Mouse (Mus musculus) spleen, adult 2 months (tissue): ENCODE results near the gene Lilr4b.

Experiments used
- CTCF ChIP-seq: fragments of 200-500 bp; IDR thresholded peaks from 2 replicates; pipeline ENCODE4 v1.5.1; 2011; ENCODE audit warnings: mild to moderate bottlenecking, inconsistent platforms; ENCODE audit not compliant: insufficient read depth, insufficient read length, insufficient replicate concordance; ENCODE audit errors: extremely low read depth
- POLR2A ChIP-seq: fragments of 200-500 bp; IDR thresholded peaks from 2 replicates; pipeline ENCODE4 v1.6.1; 2011; ENCODE audit warnings: low read depth, low read length, inconsistent platforms

DNA sequence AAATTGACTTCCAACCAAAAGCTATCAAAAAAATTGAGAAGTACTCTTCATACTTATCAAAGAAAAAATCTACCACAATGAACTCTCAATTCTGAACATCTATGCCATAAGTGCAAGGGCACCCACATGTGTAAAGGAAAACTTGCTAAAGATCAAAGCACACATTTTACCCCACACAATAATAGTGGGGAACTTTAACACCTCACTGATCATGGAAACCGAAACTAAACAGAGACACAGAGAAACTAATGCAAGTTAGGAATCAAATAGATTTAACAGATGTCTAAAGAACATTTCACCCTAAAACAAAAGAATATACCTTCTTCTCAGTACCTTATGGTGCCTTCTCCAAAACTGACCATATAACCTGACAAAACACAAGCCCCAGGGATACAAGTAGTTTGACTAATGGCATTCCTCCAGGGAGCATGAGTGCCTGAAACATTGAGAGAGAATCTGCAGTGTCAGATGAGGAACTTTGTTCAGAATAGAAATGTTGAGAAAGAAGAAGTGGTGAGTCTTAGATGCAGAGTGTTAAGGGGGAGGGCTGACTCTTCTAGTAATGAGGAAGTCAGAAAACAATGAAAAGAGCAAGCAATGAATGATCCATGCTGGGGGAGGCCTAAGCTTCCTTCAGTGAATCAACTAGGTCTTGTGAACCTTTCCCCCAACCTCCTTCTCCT, 26.7 kb upstream of the Lilr4b start:
- no peak for TF ChIP-seq CTCF
- no peak for TF ChIP-seq POLR2A
